Mouse (Mus musculus) embryonic facial prominence, embryonic 15.5 days (tissue): ENCODE data around the gene Gns. TPM values are rescaled to one million over a fixed set of nuclear protein-coding genes. Genes with fewer than 3 reads are reported as not detected.

ENCODE experiments used
- ATAC-seq: fragments of 200-750 bp; cut with Nextera tagmentation; 2 replicates; pipeline ENCODE4 v1.8.0; 2017; ENCODE audit warnings: low read depth, moderate TSS enrichment; ENCODE audit not compliant: insufficient number of reproducible peaks, low FRiP score, low TSS enrichment
- H3K27ac ChIP-seq: fragments of 300-500 bp; sonication (generic); replicated peaks from 2 replicates; pipeline ENCODE4 v1.5.1; 2015; ENCODE audit warnings: mild to moderate bottlenecking, inconsistent platforms
- H3K27me3 ChIP-seq: fragments of 300-500 bp; sonication (generic); 2 replicates; pipeline ENCODE4 v1.6.1; 2015; ENCODE audit warnings: inconsistent platforms
- H3K36me3 ChIP-seq: fragments of 300-500 bp; sonication (generic); 2 replicates; pipeline ENCODE4 v1.6.1; 2015; ENCODE audit warnings: mild to moderate bottlenecking, inconsistent platforms
- H3K4me1 ChIP-seq: fragments of 300-500 bp; sonication (generic); 2 replicates; pipeline ENCODE4 v1.6.1; 2015; ENCODE audit warnings: inconsistent platforms
- H3K4me2 ChIP-seq: fragments of 300-500 bp; sonication (generic); replicated peaks from 2 replicates; pipeline ENCODE4 v1.6.1; 2015; ENCODE audit warnings: mild to moderate bottlenecking, inconsistent platforms
- H3K4me3 ChIP-seq: fragments of 300-500 bp; sonication (generic); replicated peaks from 2 replicates; pipeline ENCODE4 v1.5.1; 2015; ENCODE audit warnings: mild to moderate bottlenecking, inconsistent platforms
- H3K9ac ChIP-seq: fragments of 300-500 bp; sonication (generic); 2 replicates; pipeline ENCODE4 v1.6.1; 2015; ENCODE audit warnings: inconsistent platforms
- H3K9me3 ChIP-seq: fragments of 300-500 bp; sonication (generic); replicated peaks from 2 replicates; pipeline ENCODE4 v1.6.1; 2016; ENCODE audit warnings: inconsistent platforms
- WGBS: fragments of 180-500 bp; shearing (Covaris S2); methylation state at CpG from one replicate; pipeline ENCODE4 v1.1.7; 2015; 5-methylcytosine and 5-hydroxymethylcytosine counted together
- polyA plus RNA-seq: library from polyadenylated mRNA; unstranded; fragments of >200 nt; fragmentation: Nextera tagmentation; extraction: Ambion mirVana; gene quantifications from 2 replicates; pipeline ENCODE4 v1.2.1, GENCODE M21; 2015

The Gns gene
- polyA plus RNA-seq, 1 experiment from 2014 or later: 52.1 TPM

DNA sequence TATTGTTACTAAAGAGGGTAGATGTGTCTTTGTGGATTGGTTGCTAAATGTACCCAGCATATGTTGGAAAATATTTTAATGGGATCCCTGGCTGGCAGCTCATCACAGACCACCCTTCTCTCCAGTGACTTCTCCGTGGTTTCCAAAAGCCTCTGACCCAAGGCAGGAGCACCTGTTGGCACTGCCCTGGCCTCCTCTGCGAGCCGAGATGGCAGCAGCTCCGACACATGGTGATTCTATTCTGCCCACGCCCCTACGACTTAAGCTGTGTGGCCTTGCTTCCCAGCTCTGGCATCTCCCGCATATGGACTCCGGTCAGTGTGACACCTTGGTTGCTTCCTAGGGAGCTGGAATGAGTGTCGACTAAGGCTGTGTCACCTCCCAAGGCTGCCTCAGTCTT, 38.2 kb downstream of the Gns start:
- ATAC-seq: peak; percentile 30; the same call in 1 of the 2 replicates
- no peaks in the 10 kb centered on the region for H3K36me3 ChIP-seq
- H3K9me3 ChIP-seq: no peaks in the 10 kb centered on the region
- no peak overlapping the region for H3K9ac ChIP-seq
- no peaks in the 10 kb centered on the region for H3K27me3 ChIP-seq
- no peaks in the 10 kb centered on the region for H3K4me1 ChIP-seq
- H3K27ac ChIP-seq: no peak overlapping the region
- no peak overlapping the region for H3K4me3 ChIP-seq
- no peak overlapping the region for H3K4me2 ChIP-seq
- WGBS: 73% methylated on average over 9 of the region's 9 CpGs

DNA sequence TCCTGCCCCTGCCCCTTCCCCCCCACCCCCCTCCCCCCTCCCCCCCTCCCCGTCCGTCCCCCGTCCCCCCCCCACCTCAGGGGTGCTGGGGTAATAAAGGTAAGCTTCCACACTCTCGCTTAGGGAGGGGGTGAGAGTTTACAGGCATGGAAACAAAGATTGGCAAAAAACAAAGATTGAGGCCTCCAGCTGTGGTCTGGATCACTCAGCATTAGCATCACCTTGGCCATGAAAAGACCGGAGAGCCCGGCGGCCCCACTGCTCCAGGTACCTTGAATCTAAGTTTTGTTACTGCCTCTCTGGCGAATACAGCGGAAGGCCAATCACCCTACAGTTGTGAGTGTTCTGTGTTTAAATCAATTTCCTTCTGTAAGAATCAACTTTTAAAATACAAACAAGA, 39.1 kb downstream of the Gns start:
- no peaks in the 10 kb centered on the region for H3K36me3 ChIP-seq
- H3K4me2 ChIP-seq: no peak overlapping the region
- no peaks in the 10 kb centered on the region for H3K9me3 ChIP-seq
- no peak overlapping the region for H3K4me3 ChIP-seq
- no peaks in the 10 kb centered on the region for H3K27me3 ChIP-seq
- ATAC-seq: no peak
- H3K9ac ChIP-seq: no peak overlapping the region
- 61% methylated on average over 6 of the region's 9 CpGs for WGBS
- H3K27ac ChIP-seq: no peak overlapping the region
- H3K4me1 ChIP-seq: no peaks in the 10 kb centered on the region

DNA sequence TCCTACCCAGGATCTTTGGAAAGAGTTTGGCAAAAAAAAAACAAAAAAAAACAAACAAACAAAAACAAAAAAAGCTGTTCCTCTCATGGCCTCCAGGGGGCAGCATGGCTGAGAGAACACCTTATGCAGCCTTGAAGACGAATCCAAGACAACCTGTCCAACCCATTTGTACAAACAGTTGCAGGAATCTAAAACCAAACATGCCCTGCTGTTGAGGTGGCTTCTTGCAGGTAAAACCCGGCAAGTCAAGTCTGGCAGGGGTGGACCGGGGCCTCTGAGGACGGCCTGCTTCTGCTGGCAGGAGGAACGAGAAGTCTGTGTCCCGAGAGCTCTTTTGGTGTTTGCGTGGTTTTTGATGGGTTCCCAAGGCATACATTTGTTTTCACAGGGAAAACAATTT, 44.8 kb downstream of the Gns start:
- WGBS: 58% methylated on average over 7 of the region's 7 CpGs
- ATAC-seq: no peak

DNA sequence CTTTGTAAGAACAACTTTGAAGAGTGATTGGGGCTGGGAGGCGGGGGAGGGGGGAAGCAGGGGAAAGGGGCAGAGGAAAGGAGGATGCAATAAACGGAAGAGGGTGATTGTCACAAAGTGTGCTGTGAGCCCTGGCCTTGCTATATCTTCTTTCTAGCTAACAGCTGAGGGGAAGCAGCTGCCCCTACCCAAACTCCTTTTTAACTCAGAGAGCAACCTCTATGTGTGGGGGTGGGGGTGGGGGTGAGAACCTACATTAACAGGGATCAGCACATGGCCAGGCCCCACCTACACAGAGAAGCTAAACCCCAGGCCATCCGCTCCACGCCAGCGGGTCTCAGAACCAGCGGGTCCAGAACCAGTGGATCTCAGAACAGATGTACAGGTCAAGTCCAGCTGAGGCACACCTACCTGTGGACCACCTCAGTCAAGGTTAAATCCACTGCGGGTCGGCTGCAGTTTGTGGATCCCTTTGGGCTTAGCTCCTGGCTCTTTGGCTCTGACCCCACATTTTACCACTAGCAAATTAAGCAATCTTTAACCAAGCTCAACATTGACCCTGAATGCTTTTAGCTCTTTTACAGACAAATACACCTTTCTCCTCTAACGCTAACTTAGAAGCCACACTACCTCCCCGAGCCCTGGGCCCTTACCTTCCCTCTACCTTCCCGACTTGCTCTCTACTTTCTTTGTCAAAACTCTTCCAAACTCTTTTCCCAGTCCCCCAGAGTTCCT, 47.0 kb downstream of the Gns start:
- Histone ChIP-seq H3K36me3 (peaks cover 42% of the 10 kb centered on the region), H3K9ac (no peak overlapping the region), H3K27me3 (no peaks in the 10 kb centered on the region), H3K4me3 (no peak overlapping the region), H3K27ac (peak overlapping the region; percentile 39; the same call in 1 of the 2 replicates), H3K4me2 (no peak overlapping the region), H3K9me3 (no peaks in the 10 kb centered on the region), H3K4me1 (0 out of 2 replicates have a peak, but pooled peaks cover 10% of the 10 kb centered on the region)
- ATAC-seq: no peak
- 81% methylated on average over 11 of the region's 11 CpGs for WGBS

More for the DNA sequence above, 44.8 kb downstream of the Gns start:
- Histone ChIP-seq H3K4me2 (no peak overlapping the region), H3K9ac (no peak overlapping the region), H3K27me3 (no peaks in the 10 kb centered on the region), H3K9me3 (no peaks in the 10 kb centered on the region), H3K4me1 (0 out of 2 replicates have a peak, but pooled peaks cover 10% of the 10 kb centered on the region), H3K27ac (no peak overlapping the region), H3K36me3 (peaks cover 28% of the 10 kb centered on the region), H3K4me3 (no peak overlapping the region)

DNA sequence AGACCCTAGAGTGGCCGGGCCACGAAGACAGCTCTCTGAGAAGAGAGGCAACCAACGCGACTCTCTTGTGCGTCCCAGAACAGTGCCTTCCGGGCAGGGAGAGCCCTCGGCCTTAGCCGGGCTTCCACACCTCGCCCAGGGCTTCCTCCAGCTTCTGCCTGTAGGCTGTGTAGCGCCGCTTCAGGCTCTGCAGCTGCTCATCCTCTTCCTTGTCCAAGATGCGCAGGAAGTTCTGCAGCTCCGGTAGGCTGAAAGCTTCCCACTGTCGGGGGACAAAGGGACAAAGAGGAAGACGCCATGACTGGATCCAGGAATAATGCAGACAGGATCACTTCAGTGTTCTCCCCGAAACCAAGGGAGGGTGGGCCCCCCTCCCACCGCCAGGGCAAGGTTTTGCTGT, 47.9 kb downstream of the Gns start:
- Histone ChIP-seq H3K27me3 (no peaks in the 10 kb centered on the region), H3K9me3 (no peaks in the 10 kb centered on the region), H3K4me2 (no peak overlapping the region), H3K4me3 (no peak overlapping the region), H3K27ac (no peak overlapping the region), H3K4me1 (0 out of 2 replicates have a peak, but pooled peaks cover 10% of the 10 kb centered on the region), H3K36me3 (peaks cover 42% of the 10 kb centered on the region), H3K9ac (no peak overlapping the region)
- ATAC-seq: no peak
- 89% methylated on average over 17 of the region's 17 CpGs for WGBS

DNA sequence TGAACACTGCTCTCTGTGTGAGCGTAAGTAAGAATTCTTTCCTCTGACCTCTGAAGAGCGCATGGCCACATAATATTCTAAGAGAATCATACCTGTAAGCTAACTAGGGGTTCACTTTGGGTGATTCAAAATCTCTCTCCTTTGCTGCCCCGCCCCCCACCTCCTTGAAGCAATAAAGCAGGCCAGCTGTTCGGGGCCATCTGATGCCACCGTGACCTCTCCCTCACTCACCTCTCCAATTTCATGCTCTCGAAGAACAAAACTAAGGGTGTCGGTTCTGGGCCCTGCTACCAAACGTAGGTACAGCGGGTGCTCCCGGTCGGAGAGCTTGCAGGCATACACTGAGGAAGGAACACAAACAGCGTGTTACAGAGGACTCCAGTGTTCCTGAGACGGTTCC, 49.2 kb downstream of the Gns start:
- H3K4me2 ChIP-seq: no peak overlapping the region
- H3K4me3 ChIP-seq: no peak overlapping the region
- no peak overlapping the region for H3K27ac ChIP-seq
- no peak for ATAC-seq
- H3K4me1 ChIP-seq: 0 out of 2 replicates have a peak, but pooled peaks cover 10% of the 10 kb centered on the region
- H3K36me3 ChIP-seq: peaks cover 42% of the 10 kb centered on the region
- H3K27me3 ChIP-seq: no peaks in the 10 kb centered on the region
- no peak overlapping the region for H3K9ac ChIP-seq
- H3K9me3 ChIP-seq: no peaks in the 10 kb centered on the region
- WGBS: 63% methylated on average over 13 of the region's 13 CpGs

DNA sequence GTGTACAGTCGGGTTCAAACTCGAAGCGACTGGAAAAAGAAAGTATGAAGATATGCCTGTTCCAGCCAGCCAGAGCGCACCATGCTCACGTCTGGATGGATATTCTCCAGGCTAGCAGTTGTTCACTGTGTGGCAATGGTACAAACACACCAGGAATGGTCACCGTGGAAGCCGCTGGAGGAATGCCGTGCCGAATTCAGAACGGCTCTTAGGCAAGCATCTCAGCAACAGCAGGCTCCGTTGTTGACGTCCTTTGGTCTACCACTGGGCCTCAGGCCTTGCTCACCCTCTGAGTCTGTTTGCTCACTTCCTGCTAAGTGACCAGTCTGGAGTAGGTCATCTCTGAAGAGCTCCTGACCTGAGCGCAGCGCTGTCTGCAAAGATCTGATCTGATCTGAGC, 53.9 kb downstream of the Gns start:
- ATAC-seq: no peak
- Histone ChIP-seq H3K27me3 (no peaks in the 10 kb centered on the region), H3K27ac (no peak overlapping the region), H3K4me3 (no peak overlapping the region), H3K4me1 (peaks cover 21% of the 10 kb centered on the region), H3K9ac (no peak overlapping the region), H3K36me3 (peaks cover 20% of the 10 kb centered on the region), H3K4me2 (no peak overlapping the region), H3K9me3 (no peaks in the 10 kb centered on the region)
- WGBS: 84% methylated on average over 14 of the region's 14 CpGs

DNA sequence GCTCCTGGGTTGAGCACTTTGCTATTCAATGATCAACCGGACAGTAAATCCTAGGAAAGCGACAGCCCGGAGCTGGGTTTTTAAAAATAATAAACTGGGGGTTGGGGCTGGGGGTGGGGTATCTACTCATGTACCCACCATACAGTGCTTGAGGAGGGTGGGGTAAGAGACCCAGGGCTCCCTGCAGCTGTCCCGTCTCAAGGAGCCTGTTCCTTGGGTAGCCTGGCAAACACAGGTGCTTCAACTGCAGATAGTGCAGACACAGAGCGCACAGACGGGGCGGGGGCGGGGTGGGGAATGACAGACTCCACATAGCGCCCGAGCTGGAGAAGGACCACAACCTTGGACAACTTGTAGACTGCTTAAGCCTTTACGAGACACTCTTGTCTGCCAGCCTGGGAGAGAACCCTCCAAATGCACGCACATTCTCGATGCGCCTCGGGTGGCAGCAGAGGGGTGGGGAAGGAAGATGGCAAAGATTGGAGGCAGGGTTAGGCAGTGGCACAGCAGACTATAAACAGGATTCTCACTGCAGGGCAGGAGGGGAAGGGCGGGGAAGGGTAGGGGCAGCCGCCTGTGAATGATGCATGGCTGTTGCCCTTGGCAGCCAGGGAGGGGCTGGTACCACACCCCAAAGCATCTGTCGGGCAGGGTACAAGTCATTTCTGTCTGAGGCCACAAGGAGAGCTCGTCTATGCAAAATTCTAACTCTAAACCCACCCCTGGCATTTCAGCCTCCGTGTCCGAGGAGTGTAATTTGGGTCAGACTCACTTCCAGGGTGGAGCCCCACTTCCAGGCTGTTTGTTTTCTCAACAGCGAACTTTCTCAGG, 55.0 kb downstream of the Gns start:
- 51% methylated on average over 22 of the region's 22 CpGs for WGBS
- H3K27me3 ChIP-seq: no peaks in the 10 kb centered on the region
- peaks cover 13% of the 10 kb centered on the region for H3K36me3 ChIP-seq
- H3K9me3 ChIP-seq: no peaks in the 10 kb centered on the region
- H3K9ac ChIP-seq: no peak overlapping the region
- ATAC-seq: peak; percentile 80
- no peak overlapping the region for H3K4me2 ChIP-seq
- H3K27ac ChIP-seq: peak overlapping the region; percentile 45
- no peak overlapping the region for H3K4me3 ChIP-seq
- H3K4me1 ChIP-seq: peaks cover 25% of the 10 kb centered on the region

DNA sequence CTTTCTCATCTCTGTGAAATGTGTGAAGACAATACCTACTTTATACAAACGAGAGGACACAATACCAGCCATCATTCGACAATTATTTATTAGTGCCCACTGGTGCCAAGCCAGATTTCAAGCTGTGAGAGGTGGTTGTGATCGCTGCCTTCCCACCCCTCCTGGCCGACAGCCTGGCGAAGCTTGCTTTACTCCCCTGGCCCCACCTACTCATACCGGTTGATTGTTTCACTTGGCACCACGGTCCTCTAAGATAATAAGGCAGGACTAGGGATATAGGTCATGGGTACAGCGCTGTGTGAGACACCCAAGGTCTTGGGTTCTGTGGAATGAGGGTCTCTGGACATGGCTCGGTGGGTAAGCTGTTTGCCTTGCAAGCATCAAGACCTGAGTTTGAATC, 56.1 kb downstream of the Gns start:
- Histone ChIP-seq H3K27ac (0 out of 2 replicates have a peak overlapping the region, but pooled peaks have one; percentile 45), H3K4me1 (peaks cover 36% of the 10 kb centered on the region), H3K9me3 (no peaks in the 10 kb centered on the region), H3K4me3 (no peak overlapping the region), H3K36me3 (peaks cover 2% of the 10 kb centered on the region; the same call in 1 of the 2 replicates), H3K9ac (no peak overlapping the region), H3K27me3 (no peaks in the 10 kb centered on the region), H3K4me2 (no peak overlapping the region)
- WGBS: 72% methylated on average over 9 of the region's 9 CpGs
- no peak for ATAC-seq

DNA sequence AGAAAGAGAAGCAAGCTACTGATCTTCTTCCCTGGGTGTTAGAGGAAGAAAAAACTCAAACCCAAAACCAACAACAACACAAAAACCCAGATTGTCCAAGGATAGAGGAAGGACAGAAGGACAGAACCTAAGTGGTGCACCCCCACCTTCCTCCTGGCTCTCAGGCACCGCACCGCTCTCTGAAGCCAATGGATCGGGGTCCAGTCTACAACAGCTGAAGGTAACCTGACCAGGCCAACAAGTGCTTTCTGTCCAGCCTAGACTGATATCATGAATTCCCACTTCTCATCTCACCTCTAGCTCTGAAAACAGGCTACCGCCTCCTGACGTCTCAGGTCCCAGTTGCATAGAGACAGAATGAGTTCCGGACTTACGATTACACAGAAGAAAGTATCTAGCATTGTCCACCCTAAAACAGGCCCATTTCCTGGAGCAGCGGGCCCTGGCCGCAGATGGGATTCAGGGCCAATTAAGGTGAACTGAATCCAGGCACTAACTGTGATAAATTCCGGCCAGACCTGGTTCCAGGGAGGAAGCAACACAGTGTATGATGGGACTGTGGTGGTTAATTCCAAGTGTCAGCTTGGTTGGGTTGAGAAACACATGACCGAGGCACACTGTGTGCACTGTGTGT, 56.9 kb downstream of the Gns start:
- H3K9ac ChIP-seq: no peak overlapping the region
- no peaks in the 10 kb centered on the region for H3K36me3 ChIP-seq
- no peak overlapping the region for H3K27ac ChIP-seq
- H3K4me3 ChIP-seq: no peak overlapping the region
- H3K4me1 ChIP-seq: peaks cover 38% of the 10 kb centered on the region
- 89% methylated on average over 11 of the region's 11 CpGs for WGBS
- H3K9me3 ChIP-seq: no peaks in the 10 kb centered on the region
- H3K27me3 ChIP-seq: no peaks in the 10 kb centered on the region
- no peak overlapping the region for H3K4me2 ChIP-seq
- no peak for ATAC-seq

DNA sequence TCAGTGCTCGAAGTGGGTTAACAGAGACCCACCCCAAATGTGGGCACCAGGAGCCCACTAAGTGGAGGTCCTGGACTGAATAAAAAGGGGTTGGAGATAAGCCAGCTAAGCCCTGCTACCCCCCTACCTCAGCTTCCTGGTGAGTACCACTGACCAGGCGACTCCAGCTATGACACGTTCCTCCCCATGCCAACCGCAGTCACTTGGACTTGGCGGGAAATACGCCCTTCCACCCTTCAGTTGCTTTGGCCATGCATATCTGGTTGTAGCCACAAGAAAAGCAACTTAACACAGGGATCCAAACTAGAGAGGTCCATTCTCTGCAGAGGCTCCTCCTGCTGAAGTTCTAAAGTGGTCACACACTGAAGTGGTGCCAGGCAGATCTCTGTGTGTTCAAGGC, 57.4 kb downstream of the Gns start:
- H3K4me1 ChIP-seq: peaks cover 38% of the 10 kb centered on the region
- no peak overlapping the region for H3K9ac ChIP-seq
- H3K4me3 ChIP-seq: no peak overlapping the region
- H3K27me3 ChIP-seq: no peaks in the 10 kb centered on the region
- H3K9me3 ChIP-seq: no peaks in the 10 kb centered on the region
- no peak overlapping the region for H3K27ac ChIP-seq
- no peak overlapping the region for H3K4me2 ChIP-seq
- 86% methylated on average over 6 of the region's 6 CpGs for WGBS
- no peak for ATAC-seq
- no peaks in the 10 kb centered on the region for H3K36me3 ChIP-seq
